Mouse (Mus musculus) retina, postnatal 1 day (tissue): ENCODE results near the gene Ccdc154.
"Not testable (repeated sequence)": the region's sequence is repeated elsewhere in the genome, so short reads cannot be mapped to it uniquely, and the experiment has no call there.

ENCODE experiments used
- DNase-seq: peaks from one replicate; pipeline ENCODE4 v3.0.0-alpha.2; 2012

Gene Ccdc154

GRCm38 (mm10) chr17:25162161-25162560 lies at the start of gene Ccdc154:
Gene Ccdc154, plus strand, starts transcription at chr17:25162461.
- DNase-seq: no peak

GRCm38 (mm10) chr17:25114908-25115645 lies 47.2 kb upstream of the Ccdc154 start:
- no peak for DNase-seq

- DNase-seq: peak; percentile 96
Observed at GRCm38 (mm10) chr17:25115664-25116432, 46.4 kb upstream of the Ccdc154 start, which contains the start of gene Telo2. Gene Telo2, minus strand, starts transcription at chr17:25115967.

- no peak for DNase-seq
Observed at GRCm38 (mm10) chr17:25117263-25117662, 45.0 kb upstream of the Ccdc154 start.

- DNase-seq: no peak
Observed at GRCm38 (mm10) chr17:25120406-25120805, 41.9 kb upstream of the Ccdc154 start, which contains the start of gene Ptx4. Gene Ptx4, plus strand, starts transcription at chr17:25120760.

GRCm38 (mm10) chr17:25123979-25124378 lies 38.3 kb upstream of the Ccdc154 start:
- DNase-seq: peak; percentile 33

GRCm38 (mm10) chr17:25125442-25126060 lies 36.7 kb upstream of the Ccdc154 start:
- DNase-seq: not testable (repeated sequence)

GRCm38 (mm10) chr17:25127079-25127478 lies 35.2 kb upstream of the Ccdc154 start:
- peak; percentile 48 for DNase-seq

- no peak for DNase-seq
Observed at GRCm38 (mm10) chr17:25127681-25128080, 34.6 kb upstream of the Ccdc154 start.

GRCm38 (mm10) chr17:25130060-25130459 lies 32.2 kb upstream of the Ccdc154 start:
- peak; percentile 9 for DNase-seq

GRCm38 (mm10) chr17:25133275-25133698 lies 29.0 kb upstream of the Ccdc154 start, which contains the start of gene Clcn7:
Gene Clcn7, plus strand, starts transcription at chr17:25133391.
- DNase-seq: peak; percentile 94

- no peak for DNase-seq
Observed at GRCm38 (mm10) chr17:25135622-25136021, 26.6 kb upstream of the Ccdc154 start.

- no peak for DNase-seq
Observed at GRCm38 (mm10) chr17:25138803-25139202, 23.5 kb upstream of the Ccdc154 start.

GRCm38 (mm10) chr17:25139960-25140359 lies 22.3 kb upstream of the Ccdc154 start:
- peak; percentile 19 for DNase-seq

GRCm38 (mm10) chr17:25163387-25163786 lies 1.1 kb downstream of the Ccdc154 start:
- DNase-seq: no peak

GRCm38 (mm10) chr17:25164770-25165169 lies 2.5 kb downstream of the Ccdc154 start:
- no peak for DNase-seq

GRCm38 (mm10) chr17:25165970-25166671 lies 3.9 kb downstream of the Ccdc154 start:
- no peak for DNase-seq

- no peak for DNase-seq
Observed at GRCm38 (mm10) chr17:25169706-25170105, 7.4 kb downstream of the Ccdc154 start.

GRCm38 (mm10) chr17:25172558-25172957 lies 10.3 kb downstream of the Ccdc154 start:
- DNase-seq: no peak

- no peak for DNase-seq
Observed at GRCm38 (mm10) chr17:25175411-25175810, 13.2 kb downstream of the Ccdc154 start, which contains the start of gene Gm38655. Gene Gm38655, minus strand, starts transcription at chr17:25175471.

- DNase-seq: no peak
Observed at GRCm38 (mm10) chr17:25183232-25183631, 21.0 kb downstream of the Ccdc154 start.

- peak; percentile 99 for DNase-seq
Observed at GRCm38 (mm10) chr17:25184129-25184691, 21.9 kb downstream of the Ccdc154 start, which contains the start of gene BC003965. Gene BC003965, plus strand, starts transcription at chr17:25184554.
